Mouse (Mus musculus): Measurements from ENCODE around the gene Hcn1.

The Hcn1 gene
- long read RNA-seq, experiment 1: 0 reads
- long read RNA-seq, experiment 2: 0 reads

DNA sequence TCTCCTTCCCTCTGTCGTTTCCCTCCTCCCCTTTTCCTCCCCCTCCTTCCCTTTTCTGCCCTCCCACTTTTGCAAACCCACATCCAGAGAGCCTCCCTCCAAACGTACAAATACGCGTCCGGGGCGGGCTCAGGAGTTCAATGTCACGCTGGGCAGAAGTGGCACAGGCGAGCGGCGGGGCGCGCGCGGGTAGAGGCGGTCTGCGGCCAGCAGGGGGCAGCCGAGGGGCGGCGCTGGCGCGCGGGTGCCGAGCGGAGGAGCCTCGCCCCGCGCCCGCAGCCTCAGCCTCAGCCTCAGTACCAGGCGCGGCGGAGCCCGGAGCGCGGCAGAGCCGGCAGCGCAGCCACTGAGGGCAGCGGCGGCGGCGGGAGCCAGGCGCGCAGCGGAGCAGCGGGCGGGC, at the start of gene Hcn1:
Hcn1 (plus strand) TSS at position 140 of the 400 bp plus-strand sequence.
- intact Hi-C loops (cut with DNase I): loop anchor here (5.0 kb wide), 1 partner anchor 625 kb away; no protein-coding TSS in a partner anchor

- intact Hi-C loops (cut with DNase I): no loop called here
Observed at GRCm38 (mm10) chr13:117567251-117567650, 34.9 kb upstream of the Hcn1 start.

DNA sequence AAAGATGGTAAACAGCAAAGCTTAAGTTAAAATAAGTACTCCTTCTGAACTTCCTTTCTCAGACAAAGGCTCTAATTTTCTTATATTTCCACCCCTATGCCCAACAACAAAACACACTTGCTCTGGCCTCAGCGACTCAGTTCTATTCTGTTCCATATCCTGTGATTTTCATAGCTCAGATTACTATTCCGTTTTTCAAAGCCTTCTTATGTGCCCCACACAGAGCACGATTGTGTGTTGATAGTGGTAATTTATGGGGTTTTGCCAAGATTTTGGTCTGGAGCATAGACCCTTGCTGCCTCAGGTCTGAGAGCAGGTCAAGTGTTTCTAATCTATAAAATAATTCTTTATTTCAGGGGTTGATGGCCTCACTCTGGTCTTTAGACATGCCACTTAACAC, 30.4 kb upstream of the Hcn1 start:
- intact Hi-C loops (cut with DNase I): no loop called here

DNA sequence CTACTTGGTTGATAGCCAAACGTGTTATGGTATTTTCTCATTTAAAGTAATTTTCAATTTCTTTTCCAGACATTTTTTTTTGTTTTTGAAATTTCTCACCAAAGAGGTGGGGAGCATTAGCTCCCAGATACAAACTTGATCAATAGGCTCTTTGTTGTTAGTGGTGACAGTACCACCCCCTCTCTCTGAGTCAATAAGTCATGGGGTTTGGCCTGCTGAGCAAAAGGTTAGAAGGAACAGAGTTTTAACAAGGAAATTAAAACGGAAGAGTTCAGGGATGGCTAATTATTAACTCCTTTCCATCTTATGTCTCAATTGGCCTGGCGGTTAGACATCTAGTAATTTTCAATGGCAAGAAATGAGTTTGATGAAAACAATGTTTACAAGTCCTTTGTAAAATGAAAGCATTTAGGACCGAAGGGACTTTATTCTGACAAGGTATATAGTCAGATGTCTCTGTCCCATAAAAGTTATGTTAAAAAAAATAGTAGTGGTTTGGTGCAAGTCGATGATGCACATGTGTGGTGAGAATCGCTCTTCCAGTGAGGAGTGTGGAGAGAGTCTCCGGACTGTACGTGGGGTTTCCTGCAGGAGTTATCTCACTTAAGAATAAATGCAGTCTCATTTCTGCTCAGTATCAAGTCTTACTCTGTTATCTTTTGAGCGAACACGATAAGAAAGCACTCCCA, 7.5 kb upstream of the Hcn1 start:
- intact Hi-C loops (cut with DNase I): no loop called here

DNA sequence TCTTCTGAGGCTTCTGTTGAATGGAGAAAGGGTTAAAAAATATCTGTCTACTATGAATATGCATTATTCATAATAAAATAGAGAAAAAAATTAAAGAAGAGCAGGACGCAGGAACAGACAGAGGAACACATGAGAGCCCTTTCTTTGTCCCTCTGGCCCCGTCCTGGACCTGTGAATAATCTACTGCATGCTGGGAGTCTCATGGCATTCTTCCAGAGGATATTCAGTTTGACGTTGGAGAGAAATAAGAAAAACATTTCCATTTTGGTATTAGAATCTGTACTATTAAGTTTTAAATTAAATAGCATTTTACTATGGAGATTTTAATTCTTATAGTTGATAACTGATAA, 7.0 kb upstream of the Hcn1 start:
- intact Hi-C loops (cut with DNase I): no loop called here

- intact Hi-C loops (cut with DNase I): loop anchor here (5.0 kb wide), 1 partner anchor 626 kb away; no protein-coding TSS in a partner anchor
Observed at GRCm38 (mm10) chr13:117601331-117601965, 672 bp upstream of the Hcn1 start.

- intact Hi-C loops (cut with DNase I): loop anchor here (5.0 kb wide), 1 partner anchor 625 kb away; no protein-coding TSS in a partner anchor
Observed at GRCm38 (mm10) chr13:117602617-117603358, 668 bp downstream of the Hcn1 start.

DNA sequence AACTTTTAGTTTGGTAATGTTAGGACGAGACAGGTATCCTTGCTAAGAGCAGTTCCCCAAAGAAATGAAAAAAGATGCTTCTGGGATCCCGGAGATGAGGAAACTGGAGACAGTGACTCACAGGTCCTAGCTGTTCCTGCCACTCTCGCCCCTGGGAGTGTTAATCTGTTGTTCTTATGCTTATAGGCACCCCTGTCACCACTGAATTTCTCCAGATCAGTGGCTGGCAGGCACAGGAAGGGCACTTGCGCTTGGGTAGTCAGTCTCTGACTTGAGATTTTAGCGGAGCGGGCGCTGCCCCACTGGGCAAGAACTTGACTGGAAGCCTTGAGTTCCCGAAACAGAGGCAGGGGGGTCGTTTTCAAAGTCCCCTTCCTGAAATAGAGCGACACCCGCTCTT, 1.3 kb downstream of the Hcn1 start:
- intact Hi-C loops (cut with DNase I): loop anchor here (5.0 kb wide), 1 partner anchor 624 kb away; no protein-coding TSS in a partner anchor

- intact Hi-C loops (cut with DNase I): loop anchor here (5.0 kb wide), 1 partner anchor 623 kb away; no protein-coding TSS in a partner anchor
Observed at GRCm38 (mm10) chr13:117604073-117604472, 2.0 kb downstream of the Hcn1 start.

DNA sequence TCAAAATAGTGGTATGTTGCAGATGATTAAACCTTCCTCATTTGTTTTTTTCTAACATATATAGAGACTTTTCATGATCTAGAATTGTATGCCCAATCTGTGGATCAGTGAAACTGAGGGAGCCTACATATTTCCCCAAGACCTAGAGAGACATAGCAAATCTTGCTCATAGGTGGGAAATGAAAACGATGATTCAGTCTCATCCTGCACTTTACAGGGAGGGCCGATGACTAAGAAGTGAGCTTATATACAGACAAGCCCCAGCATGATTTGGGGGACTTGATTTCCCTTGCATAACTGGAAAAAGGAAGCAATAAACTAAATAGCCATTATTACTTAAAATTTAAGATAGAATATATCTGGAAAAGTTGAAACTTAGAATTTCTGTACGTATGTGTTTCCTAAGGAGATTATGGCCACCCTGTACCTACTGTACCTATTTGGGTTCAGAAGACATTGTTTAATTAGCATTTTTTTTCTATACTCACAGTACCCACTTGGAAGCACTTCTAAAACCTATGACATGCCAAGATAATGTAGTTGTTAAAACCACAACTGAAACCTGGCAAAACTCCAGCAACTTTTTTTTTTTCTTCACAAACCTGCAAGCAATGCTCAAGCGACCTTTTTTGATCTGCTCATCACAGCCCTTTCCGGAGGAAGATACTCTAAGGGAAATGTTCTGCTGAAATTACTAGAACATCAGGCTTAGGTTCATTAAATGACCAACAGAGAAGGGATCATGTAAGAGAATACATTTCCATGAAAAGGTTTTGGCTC, 3.0 kb downstream of the Hcn1 start:
- intact Hi-C loops (cut with DNase I): loop anchor here (5.0 kb wide), 1 partner anchor 622 kb away; no protein-coding TSS in a partner anchor

GRCm38 (mm10) chr13:117611881-117612280, 9.8 kb downstream of the Hcn1 start:
- intact Hi-C loops (cut with DNase I): no loop called here

- intact Hi-C loops (cut with DNase I): no loop called here
Observed at GRCm38 (mm10) chr13:117619544-117619943, 17.4 kb downstream of the Hcn1 start.

- intact Hi-C loops (cut with DNase I): no loop called here
Observed at GRCm38 (mm10) chr13:117657501-117657900, 55.4 kb downstream of the Hcn1 start.

DNA sequence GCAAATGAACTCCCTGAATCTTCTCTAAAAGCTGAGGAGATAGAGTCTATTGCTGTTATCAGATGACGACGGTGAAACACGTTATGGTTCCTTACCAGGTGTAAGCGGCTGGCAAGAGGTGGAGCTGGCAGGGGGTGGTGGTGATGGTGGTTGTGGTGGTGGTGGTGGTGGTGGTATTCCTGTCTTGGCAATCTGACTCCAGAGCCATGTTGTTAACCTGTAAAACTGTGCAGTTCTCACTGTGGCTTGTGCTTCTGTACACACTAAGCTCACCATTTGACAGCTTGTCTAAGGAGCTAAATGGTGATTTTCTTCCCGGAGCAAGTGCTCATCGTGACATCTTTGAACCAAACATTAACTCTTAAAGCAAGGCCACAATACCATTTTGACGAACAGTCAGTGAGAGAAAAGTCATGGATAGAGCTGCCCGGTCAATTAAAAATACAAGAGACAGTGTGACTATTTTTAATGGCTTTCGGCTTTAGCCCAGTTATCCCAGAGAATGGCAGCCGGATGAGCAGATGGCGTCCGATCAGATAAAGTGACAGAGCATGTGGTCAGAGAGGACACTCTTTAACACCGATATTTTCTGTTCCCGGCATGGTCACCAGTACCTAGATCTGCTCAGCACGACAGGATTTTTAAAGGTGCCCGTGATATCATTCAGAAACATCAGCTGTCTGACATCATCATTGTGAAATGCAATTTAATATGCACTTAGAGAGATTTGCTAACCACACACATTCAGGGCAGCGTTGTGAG, 56.5 kb downstream of the Hcn1 start:
- intact Hi-C loops (cut with DNase I): no loop called here

DNA sequence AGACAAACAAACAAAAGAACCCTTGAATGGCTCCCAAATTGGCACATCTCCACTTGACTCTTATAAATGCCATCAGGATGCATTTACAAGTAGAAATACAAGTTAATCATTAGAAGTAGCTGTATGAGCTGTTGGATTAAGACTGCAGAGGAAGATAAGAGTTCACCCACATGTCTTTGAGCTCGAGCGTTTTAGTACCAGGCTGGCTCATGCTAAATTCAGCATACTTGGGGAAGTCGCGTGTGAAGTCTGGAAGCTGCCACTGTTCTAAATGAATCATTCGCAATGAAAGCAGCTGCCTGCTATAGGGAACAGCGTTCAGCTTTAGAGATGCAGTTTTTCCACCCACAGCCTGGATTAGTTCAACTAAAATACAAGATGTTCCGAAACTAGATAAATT, 57.4 kb downstream of the Hcn1 start:
- intact Hi-C loops (cut with DNase I): no loop called here

GRCm38 (mm10) chr13:117662661-117663060, 60.5 kb downstream of the Hcn1 start:
- intact Hi-C loops (cut with DNase I): no loop called here

- intact Hi-C loops (cut with DNase I): no loop called here
Observed at GRCm38 (mm10) chr13:117669303-117669702, 67.2 kb downstream of the Hcn1 start.

GRCm38 (mm10) chr13:117671851-117672250, 69.7 kb downstream of the Hcn1 start:
- intact Hi-C loops (cut with DNase I): no loop called here

- intact Hi-C loops (cut with DNase I): no loop called here
Observed at GRCm38 (mm10) chr13:117676418-117676817, 74.3 kb downstream of the Hcn1 start.

DNA sequence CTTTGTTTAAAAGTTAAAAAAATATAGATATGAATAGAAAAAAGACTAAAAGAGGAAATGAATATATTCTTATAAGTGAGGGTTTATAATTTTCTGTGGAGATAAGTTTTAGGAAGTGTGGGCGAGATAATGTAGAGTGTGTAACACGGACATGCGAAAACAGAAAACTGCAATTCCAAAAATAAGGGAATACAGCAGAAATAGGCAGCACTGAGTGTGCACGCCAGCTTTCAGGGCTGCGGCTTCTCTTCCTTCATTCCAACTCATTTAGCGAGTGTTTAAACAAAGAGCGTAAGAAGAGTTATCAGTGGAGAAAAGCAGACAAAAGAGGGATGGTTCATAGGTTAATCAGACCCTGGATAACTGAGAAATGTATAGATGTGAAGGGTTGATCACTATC, 85.5 kb downstream of the Hcn1 start:
- intact Hi-C loops (cut with DNase I): no loop called here
